Mouse (Mus musculus) liver, postnatal 0 days (tissue): ENCODE data around the gene Gm17364. TPM values are rescaled to one million over a fixed set of nuclear protein-coding genes. Genes with fewer than 3 reads are reported as not detected.

Experiments
- ATAC-seq: fragments of 200-750 bp; cut with Nextera tagmentation; 2 replicates; pipeline ENCODE4 v1.8.0; 2017; ENCODE audit warnings: mild to moderate bottlenecking, moderate library complexity
- DNase-seq: peaks from one replicate; pipeline ENCODE4 v3.0.0-alpha.2; 2016
- H3K27ac ChIP-seq: fragments of 300-500 bp; sonication (generic); 2 replicates; pipeline ENCODE4 v1.5.1; 2014; ENCODE audit warnings: antibody characterized with exemption, moderate library complexity, mild to moderate bottlenecking, low read depth
- H3K27me3 ChIP-seq: fragments of 300-500 bp; sonication (generic); 2 replicates; pipeline ENCODE4 v1.6.1; 2014; ENCODE audit warnings: low read length, control low read depth, mixed read lengths; ENCODE audit not compliant: insufficient read depth
- H3K36me3 ChIP-seq: fragments of 300-500 bp; sonication (generic); replicated peaks from 2 replicates; pipeline ENCODE4 v1.6.1; 2014; ENCODE audit warnings: mild to moderate bottlenecking, control low read depth, low read length, moderate library complexity, mixed read lengths; ENCODE audit not compliant: insufficient read depth
- H3K4me1 ChIP-seq: fragments of 300-500 bp; sonication (generic); 2 replicates; pipeline ENCODE4 v1.6.1; 2014; ENCODE audit warnings: antibody characterized with exemption, mild to moderate bottlenecking, control low read depth; ENCODE audit not compliant: insufficient read depth
- H3K4me2 ChIP-seq: fragments of 300-500 bp; sonication (generic); 2 replicates; pipeline ENCODE4 v1.6.1; 2014; ENCODE audit warnings: low read depth, mild to moderate bottlenecking, low read length, moderate library complexity, mixed read lengths
- H3K4me3 ChIP-seq: fragments of 300-500 bp; sonication (generic); 2 replicates; pipeline ENCODE4 v1.5.1; 2014; ENCODE audit warnings: low read depth, low read length
- H3K9ac ChIP-seq: fragments of 300-500 bp; sonication (generic); replicated peaks from 2 replicates; pipeline ENCODE4 v1.6.1; 2014; ENCODE audit warnings: mild to moderate bottlenecking, moderate library complexity
- H3K9me3 ChIP-seq: fragments of 300-500 bp; sonication (generic); 2 replicates; pipeline ENCODE4 v1.6.1; 2016; ENCODE audit warnings: mild to moderate bottlenecking, control low read depth, low read length, mixed read lengths
- CTCF ChIP-seq: sonication (generic); IDR thresholded peaks from 2 replicates; pipeline ENCODE4 v1.5.1; 2016; ENCODE audit warnings: antibody characterized with exemption, low read depth
- EP300 ChIP-seq: IDR thresholded peaks from 2 replicates; pipeline ENCODE4 v1.6.1; 2016; ENCODE audit warnings: antibody characterized with exemption, low read depth, mild to moderate bottlenecking
- WGBS: fragments of 180-500 bp; shearing (Covaris S2); extraction: QIAGEN DNeasy Blood & Tissue Kit; methylation state at CpG from one replicate; pipeline ENCODE4 v1.1.7; 2014; ENCODE audit not compliant: insufficient replicate concordance; 5-methylcytosine and 5-hydroxymethylcytosine counted together
- polyA plus RNA-seq: library from polyadenylated mRNA; unstranded; fragments of >200 nt; fragmentation: Nextera tagmentation; extraction: Ambion mirVana; gene quantifications from 2 replicates; pipeline ENCODE4 v1.2.1, GENCODE M21; 2015

Gm17364 gene
- polyA plus RNA-seq, result not detected in 2 replicates

- Histone ChIP-seq H3K27ac (no peak within 1 kb of the TSS), H3K4me1 (no peaks in the 10 kb centered on the region), H3K27me3 (no peaks in the 10 kb centered on the region), H3K36me3 (peaks cover 5% of the 10 kb centered on the region; the same call in 1 of the 2 replicates), H3K4me2 (no peak within 1 kb of the TSS), H3K4me3 (no peak within 1 kb of the TSS), H3K9ac (no peak within 1 kb of the TSS), H3K9me3 (no peaks in the 10 kb centered on the region)
- DNase-seq (no peak), ATAC-seq (no peak)
- no peak for TF ChIP-seq EP300
- TF ChIP-seq CTCF, result no peak
- 86% methylated on average over 10 of the region's 10 CpGs for WGBS
These were observed at the start of gene Gm17364 for GRCm38 (mm10) chr13:41273927-41274650. TSS of gene Gm17364 (minus strand) at chr13:41273977.

- ATAC-seq, result no peak
- 50% methylated on average over 3 of the region's 3 CpGs for WGBS
These were observed 47.7 kb upstream of the Gm17364 start for GRCm38 (mm10) chr13:41321433-41321832.

GRCm38 (mm10) chr13:41320749-41321148 lies 47.0 kb upstream of the Gm17364 start:
- 82% methylated on average over 5 of the region's 5 CpGs for WGBS
- H3K4me2 ChIP-seq, result no peak overlapping the region
- no peaks in the 10 kb centered on the region for H3K9me3 ChIP-seq
- ATAC-seq, result no peak
- TF ChIP-seq CTCF (no peak), EP300 (no peak)
- H3K27me3 ChIP-seq, result no peaks in the 10 kb centered on the region
- no peaks in the 10 kb centered on the region for H3K4me1 ChIP-seq
- no peak overlapping the region for H3K9ac ChIP-seq
- H3K27ac ChIP-seq, result no peak overlapping the region
- DNase-seq, result no peak
- H3K36me3 ChIP-seq, result peaks cover 33% of the 10 kb centered on the region
- no peak overlapping the region for H3K4me3 ChIP-seq

More at GRCm38 (mm10) chr13:41321433-41321832, 47.7 kb upstream of the Gm17364 start:
- Histone ChIP-seq H3K9me3 (no peaks in the 10 kb centered on the region), H3K4me3 (no peak overlapping the region), H3K9ac (no peak overlapping the region), H3K4me2 (no peak overlapping the region), H3K36me3 (peaks cover 29% of the 10 kb centered on the region), H3K4me1 (no peaks in the 10 kb centered on the region), H3K27ac (no peak overlapping the region), H3K27me3 (no peaks in the 10 kb centered on the region)
- TF ChIP-seq CTCF (no peak), EP300 (no peak)
- no peak for DNase-seq

GRCm38 (mm10) chr13:41302716-41303115 lies 28.9 kb upstream of the Gm17364 start:
- H3K36me3 ChIP-seq, result no peaks in the 10 kb centered on the region
- no peak overlapping the region for H3K4me2 ChIP-seq
- H3K27me3 ChIP-seq, result no peaks in the 10 kb centered on the region
- H3K9ac ChIP-seq, result no peak overlapping the region
- TF ChIP-seq CTCF (peak; percentile 91), EP300 (no peak)
- no peak overlapping the region for H3K4me3 ChIP-seq
- DNase-seq (peak; percentile 84), ATAC-seq (no peak)
- H3K27ac ChIP-seq, result no peak overlapping the region
- no peaks in the 10 kb centered on the region for H3K4me1 ChIP-seq
- WGBS, result 56% methylated on average over 10 of the region's 10 CpGs
- H3K9me3 ChIP-seq, result no peaks in the 10 kb centered on the region

- Histone ChIP-seq H3K9ac (no peak overlapping the region), H3K9me3 (no peaks in the 10 kb centered on the region), H3K36me3 (no peaks in the 10 kb centered on the region), H3K27me3 (no peaks in the 10 kb centered on the region), H3K4me1 (no peaks in the 10 kb centered on the region), H3K4me2 (no peak overlapping the region), H3K27ac (no peak overlapping the region), H3K4me3 (no peak overlapping the region)
- DNase-seq (no peak), ATAC-seq (no peak)
- no peak for TF ChIP-seq CTCF
- TF ChIP-seq EP300, result no peak
- 56% methylated on average over 4 of the region's 4 CpGs for WGBS
These were observed 26.3 kb upstream of the Gm17364 start for GRCm38 (mm10) chr13:41300037-41300436.

GRCm38 (mm10) chr13:41298996-41299395 lies 25.2 kb upstream of the Gm17364 start:
- no peak overlapping the region for H3K4me2 ChIP-seq
- 66% methylated on average over 5 of the region's 5 CpGs for WGBS
- DNase-seq (no peak), ATAC-seq (no peak)
- TF ChIP-seq CTCF, result no peak
- no peak for TF ChIP-seq EP300
- H3K27me3 ChIP-seq, result no peaks in the 10 kb centered on the region
- H3K4me1 ChIP-seq, result no peaks in the 10 kb centered on the region
- H3K4me3 ChIP-seq, result no peak overlapping the region
- H3K27ac ChIP-seq, result no peak overlapping the region
- no peaks in the 10 kb centered on the region for H3K36me3 ChIP-seq
- no peaks in the 10 kb centered on the region for H3K9me3 ChIP-seq
- H3K9ac ChIP-seq, result no peak overlapping the region
